Mouse (Mus musculus): Measurements from ENCODE around the gene Prlr.

Prlr gene

DNA sequence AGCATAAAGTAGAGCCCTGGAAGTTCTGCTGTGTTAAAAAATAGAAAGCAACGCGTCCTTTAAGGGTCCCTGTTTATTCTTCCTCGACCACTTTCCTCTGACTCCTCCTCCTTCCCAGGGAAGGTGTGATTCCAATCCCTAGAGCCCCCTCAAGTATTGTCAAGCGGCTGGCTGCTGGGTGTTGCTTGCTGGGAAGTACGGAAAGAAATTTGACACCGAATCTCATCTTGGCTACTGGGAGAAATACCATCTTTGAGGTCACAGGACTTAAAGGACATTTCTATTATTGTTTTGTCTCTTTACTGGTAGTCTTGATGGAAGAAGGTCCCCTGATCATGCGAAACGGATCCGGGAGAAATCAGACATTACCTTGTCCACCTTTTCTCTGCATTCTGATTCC is at the start of gene Prlr:
TSS of gene Prlr (plus strand) at position 156 of the 400 bp plus-strand sequence.
- no peak for DNase-seq

DNA sequence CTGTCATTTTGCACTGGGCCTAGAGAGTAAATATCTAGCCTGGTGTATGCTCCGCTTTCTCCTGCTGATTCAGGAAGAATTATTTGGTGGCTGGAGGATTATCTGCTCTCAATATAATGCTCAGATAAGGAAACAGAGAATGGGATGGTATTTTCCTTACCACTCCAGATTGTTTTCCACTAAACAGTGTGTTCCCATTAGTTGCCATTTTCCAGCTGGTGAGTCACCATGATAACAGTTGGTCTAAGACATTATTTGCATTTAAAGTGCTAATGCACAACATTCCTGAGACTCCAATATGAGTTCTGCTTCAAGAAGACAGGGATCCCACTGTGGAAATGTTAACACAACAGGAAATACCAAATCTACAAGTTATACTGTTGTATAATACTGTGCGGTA is 43.3 kb upstream of the Prlr start:
- no peak for DNase-seq

DNA sequence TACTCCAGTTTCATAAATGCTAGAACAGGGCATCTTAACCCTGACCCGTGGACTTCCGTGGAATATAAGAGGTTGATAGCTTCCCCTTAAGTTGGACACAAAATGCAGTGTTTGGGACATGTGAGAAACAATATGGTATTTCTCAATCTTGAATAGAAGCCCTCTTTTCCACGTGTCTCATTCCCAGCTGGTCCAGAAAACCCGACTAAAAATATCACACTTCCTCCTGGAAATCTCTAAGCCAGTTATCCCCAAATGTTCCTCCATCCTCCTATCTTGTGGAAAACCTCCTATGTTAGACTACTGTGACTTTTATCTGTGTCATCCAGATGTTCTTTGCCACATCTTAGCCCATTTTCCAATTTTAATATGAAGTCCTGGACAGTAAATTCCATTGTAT is 42.1 kb upstream of the Prlr start:
- DNase-seq, result no peak

DNA sequence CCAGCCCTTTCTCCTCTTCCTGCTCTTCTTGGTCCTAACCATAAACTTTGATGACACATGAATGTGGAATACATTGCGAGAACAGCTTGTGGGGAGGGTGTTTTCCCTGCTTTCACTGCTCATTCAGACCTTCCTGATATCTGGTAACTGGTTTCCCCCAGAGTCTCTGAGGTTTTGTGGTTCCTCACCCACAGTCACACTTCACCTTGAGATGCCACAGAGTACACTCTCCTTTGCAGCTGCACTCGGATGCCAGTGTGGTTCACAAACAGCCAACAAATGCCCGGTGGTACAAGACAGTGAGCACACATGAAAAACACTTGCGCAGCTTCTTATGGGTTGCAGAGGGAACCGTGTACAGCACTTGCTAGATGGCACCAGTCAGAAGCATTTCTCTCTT is 32.5 kb upstream of the Prlr start:
- no peak for DNase-seq

DNA sequence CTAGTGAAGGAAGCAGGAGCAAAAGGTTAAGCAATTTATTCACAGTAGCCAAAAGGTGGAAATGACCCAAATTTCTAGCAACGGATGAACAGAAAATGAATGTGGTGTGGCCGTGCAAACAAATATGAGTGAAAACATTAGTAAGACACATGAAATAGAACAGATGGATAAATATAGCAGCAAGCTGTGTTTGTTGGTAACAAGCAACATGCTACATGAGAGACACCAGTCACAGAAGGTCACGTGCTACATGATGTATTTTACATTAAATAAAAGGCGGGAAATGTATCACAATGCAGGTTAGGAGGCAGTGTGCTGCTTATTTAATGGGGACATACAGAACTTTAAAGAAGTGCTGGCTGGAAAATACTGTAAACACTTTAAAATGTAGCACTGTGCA is 28.8 kb upstream of the Prlr start:
- no peak for DNase-seq

DNA sequence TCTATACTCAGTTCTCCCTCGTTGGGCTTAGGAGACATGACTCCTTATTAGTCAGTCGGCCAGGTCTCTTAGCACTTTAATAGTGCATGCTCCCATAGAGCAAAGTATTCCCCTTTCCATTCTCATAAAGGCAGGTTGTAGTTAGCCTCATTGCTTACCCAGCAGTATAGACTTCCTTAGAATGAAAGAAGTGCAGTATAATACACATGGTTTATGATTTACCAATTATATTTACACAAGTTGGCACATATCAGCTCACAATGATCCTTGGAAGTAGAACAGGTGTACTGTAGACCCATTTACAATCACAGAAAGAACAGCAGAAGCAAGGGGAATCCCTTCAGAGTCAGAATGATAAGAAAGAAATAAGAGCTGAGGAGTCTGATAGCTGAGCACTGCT is 16.4 kb upstream of the Prlr start:
- DNase-seq, result no peak

DNA sequence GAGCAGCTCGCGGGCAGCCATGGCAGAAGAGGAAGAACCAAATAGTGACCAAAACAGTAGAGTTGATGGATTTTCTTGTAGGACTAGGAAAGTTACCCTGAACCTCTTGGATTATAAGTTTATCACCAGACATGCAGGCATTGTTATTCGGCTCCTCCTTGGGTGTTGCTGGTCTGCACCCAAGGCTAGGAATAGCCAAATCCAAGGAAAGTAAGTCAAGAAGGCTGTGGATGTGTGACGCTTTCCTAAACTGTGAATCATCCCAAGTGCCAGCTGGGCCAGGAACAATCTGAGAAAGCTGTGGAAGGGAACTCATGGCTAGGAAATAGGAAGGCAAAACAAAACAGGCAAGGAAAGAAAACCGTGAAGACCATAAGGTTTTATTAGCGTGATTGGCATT is 2.0 kb upstream of the Prlr start:
- DNase-seq, result no peak

DNA sequence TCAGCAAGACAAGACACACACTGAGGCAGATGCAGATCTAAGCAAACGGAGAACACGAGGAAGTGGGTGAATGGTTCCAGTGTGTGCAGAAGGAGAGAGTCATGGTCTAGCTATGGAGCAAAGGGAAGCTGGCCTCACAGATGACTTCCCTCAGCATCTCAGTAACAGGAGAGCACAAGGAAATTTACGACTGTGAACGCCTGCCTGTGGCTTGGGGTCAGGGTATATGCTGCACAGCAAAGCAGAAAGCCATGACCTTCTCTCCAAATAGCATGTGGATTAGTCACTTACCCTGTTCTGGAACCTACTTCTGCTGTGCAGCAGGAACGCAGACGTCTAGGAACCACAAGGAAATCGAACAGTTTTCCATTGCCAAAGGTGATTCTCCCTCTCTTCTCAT is 1.4 kb upstream of the Prlr start:
- DNase-seq, result no peak

DNA sequence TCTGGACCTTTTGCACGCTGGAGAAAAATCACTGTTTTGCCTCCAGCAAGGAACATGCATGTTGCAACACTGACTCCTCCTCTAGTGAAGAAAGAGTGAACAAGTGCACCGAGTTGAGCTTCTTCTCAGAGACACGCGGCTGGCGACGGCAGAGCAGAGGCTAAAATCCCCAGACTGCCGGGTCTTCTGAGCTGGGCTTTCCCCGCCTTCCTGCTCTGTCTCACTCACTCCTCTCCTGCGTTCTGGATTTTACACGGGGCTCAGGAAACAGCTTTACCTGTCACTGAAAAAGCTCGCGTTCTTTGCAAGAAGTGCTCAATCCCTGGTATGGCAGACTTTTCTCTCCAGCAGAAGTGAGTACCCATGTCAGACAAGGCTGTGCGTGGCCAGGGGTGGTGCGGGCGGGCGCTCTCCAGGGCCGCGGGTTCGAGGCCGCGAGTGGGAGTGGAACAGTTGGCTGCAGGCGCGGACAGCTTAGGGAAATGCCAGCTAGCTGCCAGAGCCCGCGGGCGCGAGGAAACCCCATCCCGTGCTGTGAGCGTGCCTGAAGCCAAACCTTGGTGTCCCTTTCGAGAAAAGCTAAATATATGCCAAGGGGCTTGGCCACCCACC is 587 bp downstream of the Prlr start:
- DNase-seq, result peak in 1 of 2 experiments; percentile 7

DNA sequence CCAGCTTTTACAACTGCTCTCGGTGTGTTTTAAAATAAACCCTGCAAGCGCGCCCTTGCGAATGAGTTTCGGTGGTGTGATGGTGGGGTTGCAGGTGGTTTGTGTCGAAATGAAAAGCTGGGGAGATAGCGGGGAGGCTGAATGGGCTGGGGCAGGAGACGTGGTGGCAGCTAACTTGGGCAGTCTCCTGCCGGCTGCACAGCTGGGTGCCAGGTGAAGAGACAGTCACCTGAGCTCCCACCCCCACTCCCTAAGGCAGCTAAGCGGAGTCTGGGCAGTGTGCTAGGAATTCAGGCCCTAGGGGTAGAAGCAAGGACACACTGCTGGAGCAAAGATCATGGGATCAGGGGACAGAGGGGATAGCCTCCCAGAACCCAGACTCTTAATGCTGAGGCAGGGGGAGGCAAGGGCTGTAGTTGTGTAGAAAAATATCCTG is 1.1 kb downstream of the Prlr start:
- no peak for DNase-seq

DNA sequence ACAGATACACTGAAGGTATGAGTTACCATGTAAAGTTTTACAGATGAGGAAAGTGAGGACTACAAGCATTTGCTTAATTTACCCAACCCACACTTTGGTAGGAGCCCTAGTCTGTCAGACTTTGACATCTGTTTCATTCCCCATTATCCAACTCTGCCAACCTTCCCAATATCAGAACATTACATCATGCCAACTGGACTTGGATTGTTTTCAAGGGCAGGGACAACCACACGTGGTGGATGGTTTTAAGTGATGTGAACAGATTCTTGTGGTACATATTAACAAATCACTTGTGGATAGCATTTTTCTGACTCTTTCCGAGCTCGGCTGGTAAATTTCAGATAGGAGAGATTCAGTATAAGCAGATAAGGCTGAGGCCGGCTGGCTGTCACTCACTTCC is 3.7 kb downstream of the Prlr start:
- DNase-seq, result no peak

DNA sequence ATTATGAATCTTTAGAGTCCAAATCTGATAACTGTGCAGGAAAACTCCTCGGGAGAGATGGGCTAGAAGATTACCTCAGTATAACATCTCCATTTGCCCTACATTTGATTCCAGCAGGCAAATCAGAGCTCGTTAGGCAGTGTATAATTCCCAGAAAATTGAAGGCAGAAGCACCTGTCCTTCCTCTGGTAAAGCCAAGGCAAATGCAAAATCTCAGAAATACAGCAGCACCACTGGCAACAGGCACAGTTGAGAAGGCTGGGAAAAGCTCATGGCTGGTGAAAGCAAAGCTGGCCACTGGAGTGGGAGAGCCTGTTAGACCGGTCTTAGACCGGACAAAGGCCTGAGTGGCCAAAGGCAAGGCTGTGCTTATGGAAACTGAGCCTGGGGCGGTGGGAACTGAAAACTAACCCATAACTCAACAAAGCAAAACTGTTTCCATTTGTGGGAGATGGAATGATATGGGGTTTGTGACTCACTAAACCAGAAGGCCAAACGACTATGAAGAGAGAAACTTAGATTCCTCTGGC is 15.1 kb downstream of the Prlr start:
- DNase-seq, result peak in 1 of 2 experiments; percentile 3

DNA sequence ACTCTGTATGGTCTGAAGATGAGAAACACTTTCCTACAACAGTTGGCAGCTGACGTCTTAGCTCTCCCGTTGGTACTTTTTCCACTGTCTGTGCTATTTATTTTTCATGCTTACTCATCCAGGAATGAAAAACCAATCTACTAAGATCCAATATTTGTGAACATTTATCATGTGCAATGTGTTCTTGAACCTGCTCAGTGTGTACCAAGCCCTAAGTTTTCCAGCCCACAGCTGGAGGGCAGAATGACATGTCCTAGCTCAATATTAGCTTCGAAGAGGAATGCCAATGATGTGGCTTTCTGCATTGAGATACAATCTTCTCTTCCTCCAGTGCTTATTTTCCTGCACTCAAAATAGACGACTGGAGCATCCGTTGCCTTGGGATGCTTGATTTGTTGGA is 24.0 kb downstream of the Prlr start:
- DNase-seq, result no peak

DNA sequence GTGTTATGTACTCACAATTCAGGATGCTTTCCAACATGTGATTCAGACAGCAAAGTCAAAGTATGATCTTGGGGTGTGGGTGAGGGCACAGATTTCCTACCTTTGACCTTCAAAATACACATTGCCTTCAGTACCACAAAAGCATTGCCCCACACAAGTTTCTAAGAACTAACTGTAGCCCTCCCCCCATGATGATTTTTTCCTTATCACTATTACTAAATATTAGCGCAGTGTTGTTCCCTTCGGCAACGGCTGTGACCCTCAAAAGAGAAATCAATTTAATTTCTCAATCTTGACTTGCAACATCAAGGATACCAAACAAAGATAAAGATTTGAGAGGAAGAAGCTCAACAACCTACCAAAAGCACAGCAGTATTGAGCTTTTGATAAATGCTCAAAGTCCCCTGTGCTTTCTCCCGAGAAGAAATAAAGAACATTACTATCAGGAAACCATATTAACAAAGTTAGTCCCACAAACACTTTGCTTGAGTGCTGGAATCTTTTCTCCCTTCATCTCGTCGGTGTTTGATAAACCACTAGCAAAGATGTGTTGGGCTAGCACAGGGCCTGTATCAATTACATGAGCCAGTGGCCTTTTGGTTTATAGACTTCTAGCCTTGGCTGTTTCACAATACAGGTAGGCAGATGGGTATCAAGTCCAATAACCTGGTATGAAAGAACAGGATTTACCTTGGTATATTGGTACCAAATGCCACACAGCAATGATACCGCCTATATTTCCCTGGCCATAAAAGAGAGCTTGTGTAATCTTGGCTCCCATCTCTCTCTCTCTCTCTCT is 25.7 kb downstream of the Prlr start:
- no peak for DNase-seq

DNA sequence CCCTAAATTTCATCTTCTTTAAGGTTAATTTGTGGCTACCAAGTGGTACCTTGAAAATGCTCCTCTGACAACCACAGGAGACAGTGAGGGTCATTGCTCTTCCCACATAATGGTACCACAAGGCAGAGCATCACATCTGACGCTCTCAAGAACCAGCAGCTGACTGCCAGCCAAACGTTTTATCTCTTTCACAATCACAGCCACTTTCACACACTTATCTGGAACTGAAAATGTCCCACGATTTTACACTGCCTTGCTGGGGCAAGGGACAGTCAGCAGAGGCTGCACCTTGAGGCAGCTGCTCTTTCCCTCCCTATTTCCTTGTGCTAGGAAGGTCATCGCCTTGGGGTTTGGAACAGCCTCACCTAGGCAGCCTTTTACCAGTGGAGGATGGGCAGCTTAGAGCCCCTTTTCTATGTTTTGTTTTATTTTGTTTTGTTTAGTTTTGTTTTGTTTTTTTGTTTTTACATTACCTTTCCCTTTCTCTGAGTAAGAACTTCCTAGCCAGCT is 33.3 kb downstream of the Prlr start:
- no peak for DNase-seq

DNA sequence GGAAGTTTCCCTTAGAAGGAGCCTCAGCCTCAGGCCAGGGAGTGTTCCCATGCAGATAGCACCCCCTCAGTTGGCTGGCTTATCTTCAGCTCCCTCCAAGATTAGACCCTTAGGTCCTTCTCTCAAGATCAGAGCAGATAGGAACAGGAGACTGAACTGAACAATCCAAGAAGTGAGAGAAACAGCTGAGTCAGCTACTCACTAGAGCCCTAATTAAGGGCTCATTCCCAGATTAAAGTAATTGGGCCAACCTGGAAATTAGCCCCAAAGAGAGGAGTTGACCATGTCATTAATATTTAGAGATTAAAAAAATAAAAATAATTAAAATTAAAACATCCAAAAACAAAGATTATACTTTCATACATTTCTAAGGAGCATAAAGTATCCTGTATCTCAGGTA is 35.0 kb downstream of the Prlr start:
- no peak for DNase-seq

DNA sequence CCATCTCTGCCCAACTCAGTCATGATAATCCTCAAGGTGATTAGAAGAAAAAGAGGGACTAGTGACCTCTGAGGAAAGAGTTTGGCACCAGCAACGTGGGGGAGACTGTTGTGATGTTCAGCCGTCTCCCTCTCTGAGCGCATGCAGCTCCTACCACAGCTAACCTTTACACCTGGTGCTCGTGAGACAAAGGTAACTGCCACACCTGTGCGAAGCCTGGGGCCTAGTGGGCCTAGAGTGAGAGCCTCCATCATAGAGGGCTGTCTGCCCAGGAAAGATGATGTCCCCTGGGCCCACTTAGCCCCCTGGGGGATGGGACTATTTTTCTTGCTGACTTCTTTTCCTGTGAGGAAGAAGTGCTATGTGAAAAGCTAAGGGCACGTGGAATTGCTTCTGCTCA is 36.2 kb downstream of the Prlr start:
- DNase-seq, result no peak

DNA sequence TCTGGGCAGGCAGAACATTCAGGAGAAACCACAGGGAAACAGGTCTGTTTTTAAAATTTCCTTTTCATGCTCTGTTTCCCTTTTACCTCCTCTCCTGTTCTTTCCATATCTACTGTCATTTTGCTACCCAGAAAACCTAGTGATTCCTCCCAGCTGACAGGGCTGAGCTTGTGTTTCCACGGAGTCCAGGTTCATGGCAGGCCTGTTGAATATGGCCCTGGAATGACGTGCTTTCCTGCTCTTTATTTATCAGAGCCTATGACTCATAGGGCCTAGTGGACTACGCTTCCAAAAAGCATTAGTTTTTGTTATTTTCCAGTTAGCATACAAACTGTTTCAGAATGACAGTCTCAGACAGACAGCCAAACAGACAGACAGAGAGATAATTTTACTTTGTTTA is 36.7 kb downstream of the Prlr start:
- DNase-seq, result no peak

DNA sequence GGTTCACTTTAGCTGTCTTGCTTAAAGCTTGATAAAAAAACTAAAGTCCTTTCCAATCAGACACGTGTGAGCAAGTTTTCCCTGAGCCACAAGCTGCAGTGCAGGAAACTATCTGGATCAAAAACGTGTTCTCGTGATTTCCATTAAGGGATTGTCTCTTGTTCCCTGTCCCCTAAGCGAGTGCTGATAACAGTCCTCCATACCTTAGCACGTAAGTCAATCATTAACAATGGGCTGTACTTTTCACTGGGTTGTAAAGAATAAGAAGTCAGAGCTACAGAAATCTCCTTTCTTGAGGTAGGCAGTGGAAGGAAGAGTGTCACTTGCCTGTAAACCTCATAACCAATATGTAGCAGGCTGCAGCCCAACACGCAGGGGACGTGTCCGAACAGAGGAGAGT is 38.7 kb downstream of the Prlr start:
- DNase-seq, result no peak

DNA sequence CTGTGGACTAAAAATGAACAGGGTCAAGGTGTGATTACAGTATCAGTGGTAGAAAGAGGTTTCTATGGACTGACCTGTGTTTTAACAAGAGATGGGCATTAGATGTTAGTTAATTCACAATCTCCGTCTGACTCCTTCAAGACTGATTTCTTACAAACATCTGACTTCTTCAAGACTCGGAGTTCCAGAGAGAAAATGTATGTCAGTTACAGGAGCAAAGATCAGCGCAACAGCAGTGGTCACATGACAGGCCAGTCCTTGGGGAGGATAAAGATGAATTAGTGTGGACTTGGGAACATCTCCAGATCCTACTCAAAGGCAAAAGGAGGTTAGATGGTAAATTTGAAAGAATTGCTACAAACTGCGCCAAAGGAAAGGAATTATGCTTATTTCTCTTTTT is 39.2 kb downstream of the Prlr start:
- DNase-seq, result peak in 1 of 2 experiments; percentile 11

DNA sequence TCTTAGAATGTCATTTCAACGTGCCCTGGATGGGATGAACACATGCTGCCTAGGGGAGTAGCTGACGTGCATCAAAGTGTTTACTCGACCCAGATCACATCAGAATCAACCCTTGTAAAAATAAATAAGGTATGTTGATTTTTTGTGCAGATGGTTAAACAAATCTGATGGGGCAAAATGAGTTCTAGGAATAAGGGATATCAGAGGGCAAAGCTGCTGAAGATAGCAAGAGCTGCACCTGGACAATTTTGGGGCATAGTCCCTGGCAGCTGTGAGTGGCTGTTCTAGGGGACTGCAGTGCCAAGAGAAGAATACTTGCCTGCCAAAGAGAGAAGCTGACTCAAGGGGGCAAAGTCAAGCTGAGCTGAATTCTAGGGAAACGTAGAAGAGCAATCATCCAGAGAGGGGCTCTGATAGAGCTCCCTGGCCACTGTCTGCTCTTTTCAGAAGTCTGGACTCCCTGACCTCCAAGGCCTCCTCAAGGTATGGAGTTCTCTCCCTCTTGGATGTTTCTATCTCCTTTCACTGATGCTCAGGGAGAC is 46.6 kb downstream of the Prlr start:
- DNase-seq, result peak; percentile 49 to 70

DNA sequence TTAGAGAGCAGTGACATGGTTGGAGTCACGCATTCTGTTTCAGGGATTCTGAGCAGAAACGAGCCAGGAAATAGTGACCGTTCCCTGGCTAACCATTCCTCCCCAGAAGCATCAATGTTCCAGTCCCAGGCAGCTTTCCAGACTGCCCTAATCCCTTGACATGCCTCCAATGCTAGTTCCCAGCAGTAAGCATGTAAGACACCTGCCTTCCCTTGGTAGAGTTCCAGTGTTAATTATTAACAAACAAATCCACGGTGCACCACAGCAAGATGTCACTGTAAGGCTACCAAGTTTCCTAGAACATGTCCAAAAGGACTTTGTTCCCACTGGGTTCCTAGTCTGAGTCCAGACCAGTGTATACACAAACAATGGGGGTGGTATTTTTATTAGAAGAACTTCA is 48.7 kb downstream of the Prlr start:
- peak; percentile 80 to 92 for DNase-seq

DNA sequence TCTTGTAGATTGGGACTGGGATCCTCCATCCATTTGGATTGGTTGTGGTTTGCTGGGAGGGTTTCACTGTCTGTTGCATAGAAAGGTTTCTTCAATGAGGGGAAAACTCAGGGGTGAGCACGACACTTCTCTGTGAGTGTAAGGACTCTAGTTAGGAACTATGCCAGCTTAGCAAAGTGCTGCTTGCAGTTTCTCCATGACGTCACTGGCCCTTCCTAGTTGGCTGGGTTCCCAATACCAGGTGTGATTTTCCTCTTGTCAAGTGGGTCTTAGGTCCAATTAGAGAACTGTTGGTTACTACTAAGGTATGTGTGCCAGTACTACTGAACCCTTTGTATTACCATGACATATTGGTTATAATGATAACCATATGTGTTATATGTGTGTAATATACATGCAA is 51.6 kb downstream of the Prlr start:
- DNase-seq, result no peak

DNA sequence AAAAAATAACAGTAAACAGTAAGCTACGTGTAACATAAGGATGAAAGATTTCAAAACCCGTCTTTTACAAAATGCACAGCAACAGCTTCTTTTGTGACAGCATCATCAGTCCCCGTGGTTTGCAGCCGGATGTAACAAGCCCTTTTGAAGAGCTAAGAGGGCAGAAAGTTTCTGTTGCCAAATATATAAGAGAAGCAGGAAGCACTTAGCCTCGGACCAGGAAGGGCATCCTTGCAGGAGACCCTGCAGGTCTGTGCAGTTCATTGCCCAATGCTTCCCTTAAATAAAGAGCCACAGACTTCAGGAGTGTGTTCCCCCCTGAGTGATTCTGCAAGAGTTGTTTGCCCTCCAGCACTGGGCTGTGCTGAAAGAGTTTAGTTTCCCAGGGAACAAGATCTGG is 58.9 kb downstream of the Prlr start:
- no peak for DNase-seq

Measured in kidney, adult 8-10 months (tissue).